Mouse (Mus musculus) CH12.LX (cell line): Measurements from ENCODE around the gene Zfp511. TPM values are rescaled to one million over a fixed set of nuclear protein-coding genes. Genes with fewer than 3 reads are reported as not detected.
A peak's percentile ranks its signal among the peaks of the same experiment; 100 is the strongest.

Source experiments
- DNase-seq: peaks from one replicate; pipeline ENCODE4 v3.0.0-alpha.2; 2013; ENCODE audit errors: extremely low read depth
- H3K27ac ChIP-seq: 2 replicates; pipeline ENCODE4 v1.5.1; 2012; ENCODE audit warnings: low read depth, mild to moderate bottlenecking, control low read depth, moderate library complexity; ENCODE audit not compliant: insufficient read depth
- H3K27me3 ChIP-seq: replicated peaks from 2 replicates; pipeline ENCODE3; 2012; ENCODE audit warnings: inconsistent platforms
- H3K36me3 ChIP-seq, 2 experiments: replicated peaks in 1 of 2; 2 replicates each; pipeline versions ENCODE3 to v1.6.1; 2012; ENCODE audit warnings: inconsistent platforms in 1 of 2, low read length in 1 of 2, mild to moderate bottlenecking in 1 of 2, mixed read lengths in 1 of 2, moderate library complexity in 1 of 2; ENCODE audit not compliant: control insufficient read depth in 1 of 2, insufficient read depth in 1 of 2
- H3K4me1 ChIP-seq, 2 experiments: 2 replicates each; pipeline ENCODE4 v1.6.1; 2012; ENCODE audit warnings: inconsistent platforms in 1 of 2, moderate library complexity in 1 of 2; ENCODE audit not compliant: insufficient read depth in 2 of 2, control insufficient read depth in 1 of 2
- H3K4me2 ChIP-seq: 2 replicates; pipeline ENCODE4 v1.6.1; 2012; ENCODE audit warnings: low read depth, mild to moderate bottlenecking, control low read depth; ENCODE audit not compliant: poor library complexity, insufficient read depth, severe bottlenecking
- H3K4me3 ChIP-seq, 3 experiments: fragments of 150-350 bp in 1 of 3; sonication (generic) in 1 of 3; replicated peaks in 1 of 3; 2 replicates each; pipeline versions ENCODE3 to v1.5.1; 2011 to 2012; ENCODE audit warnings: low read depth in 2 of 3, low read length in 2 of 3, mild to moderate bottlenecking in 2 of 3, moderate library complexity in 2 of 3, control low read depth in 1 of 3, improper control_type of control experiment in 1 of 3, inconsistent platforms in 1 of 3, mixed read lengths in 1 of 3; ENCODE audit not compliant: poor library complexity in 1 of 3
- H3K79me2 ChIP-seq: replicated peaks from 2 replicates; pipeline ENCODE4 v1.6.1; 2012; ENCODE audit warnings: mild to moderate bottlenecking, moderate library complexity; ENCODE audit not compliant: control insufficient read depth, poor library complexity, insufficient read depth, severe bottlenecking; ENCODE audit errors: extremely low read depth
- H3K9ac ChIP-seq: 2 replicates; pipeline ENCODE4 v1.6.1; 2012; ENCODE audit warnings: low read depth, mild to moderate bottlenecking, control low read depth, moderate library complexity; ENCODE audit not compliant: insufficient read depth
- H3K9me3 ChIP-seq: replicated peaks from 2 replicates; pipeline ENCODE3; 2012; ENCODE audit warnings: low read length, inconsistent platforms, mixed read lengths
- CHD1 ChIP-seq: IDR thresholded peaks from 2 replicates; pipeline ENCODE4 v1.6.1; 2012; ENCODE audit warnings: low read depth, low read length, improper control_type of control experiment, inconsistent platforms
- CTCF ChIP-seq, 2 experiments: IDR thresholded peaks in 1 of 2; conservative IDR thresholded peaks in 1 of 2; 2 replicates each; pipeline ENCODE4 v1.5.1; 2011 to 2012; ENCODE audit warnings: low read depth in 2 of 2, low read length in 2 of 2, improper control_type of control experiment in 1 of 2, inconsistent platforms in 1 of 2, mild to moderate bottlenecking in 1 of 2, moderate library complexity in 1 of 2
- E2F4 ChIP-seq: IDR thresholded peaks from 2 replicates; pipeline ENCODE4 v1.6.1; 2011; ENCODE audit warnings: low read depth, low read length, improper control_type of control experiment; ENCODE audit not compliant: insufficient replicate concordance
- ETS1 ChIP-seq: conservative IDR thresholded peaks from 2 replicates; pipeline ENCODE4 v1.6.1; 2012; ENCODE audit warnings: low read depth, mild to moderate bottlenecking, inconsistent platforms, low read length, improper control_type of control experiment, moderate library complexity
- GABPA ChIP-seq: IDR thresholded peaks from 2 replicates; pipeline ENCODE4 v1.6.1; 2012; ENCODE audit warnings: low read depth, low read length, improper control_type of control experiment, inconsistent platforms; ENCODE audit not compliant: insufficient replicate concordance
- HCFC1 ChIP-seq: IDR thresholded peaks from 2 replicates; pipeline ENCODE4 v1.6.1; 2012; ENCODE audit warnings: low read depth, mild to moderate bottlenecking, inconsistent platforms, low read length, improper control_type of control experiment
- KAT2A ChIP-seq: IDR thresholded peaks from 2 replicates; pipeline ENCODE4 v1.6.1; 2012; ENCODE audit warnings: low read length, improper control_type of control experiment, inconsistent platforms; ENCODE audit not compliant: insufficient replicate concordance
- MAX ChIP-seq: IDR thresholded peaks from 2 replicates; pipeline ENCODE4 v1.6.1; 2011; ENCODE audit warnings: low read length, improper control_type of control experiment
- MXI1 ChIP-seq: IDR thresholded peaks from 2 replicates; pipeline ENCODE4 v1.6.1; 2011; ENCODE audit warnings: mild to moderate bottlenecking, low read depth, low read length, improper control_type of control experiment
- MYC ChIP-seq: IDR thresholded peaks from 2 replicates; pipeline ENCODE4 v1.6.1; 2011; ENCODE audit warnings: low read depth, mild to moderate bottlenecking, improper control_type of control experiment, low read length
- PAX5 ChIP-seq: IDR thresholded peaks from 2 replicates; pipeline ENCODE4 v1.6.1; 2012; ENCODE audit warnings: low read length, inconsistent platforms, mixed read lengths
- POLR2A ChIP-seq: IDR thresholded peaks from 2 replicates; pipeline ENCODE4 v1.6.1; 2011; ENCODE audit warnings: low read depth, mild to moderate bottlenecking, improper control_type of control experiment, low read length
- POLR2AphosphoS2 ChIP-seq: IDR thresholded peaks from 2 replicates; pipeline ENCODE4 v1.6.1; 2011; ENCODE audit warnings: low read depth, low read length, improper control_type of control experiment
- RAD21 ChIP-seq: IDR thresholded peaks from 2 replicates; pipeline ENCODE4 v1.6.1; 2011; ENCODE audit warnings: low read depth, mild to moderate bottlenecking, low read length, improper control_type of control experiment, moderate library complexity
- SMC3 ChIP-seq: IDR thresholded peaks from 2 replicates; pipeline ENCODE4 v1.6.1; 2011; ENCODE audit warnings: low read depth, low read length, improper control_type of control experiment
- UBTF ChIP-seq: IDR thresholded peaks from 2 replicates; pipeline ENCODE4 v1.6.1; 2012; ENCODE audit warnings: low read depth, mild to moderate bottlenecking, inconsistent platforms, low read length, improper control_type of control experiment, moderate library complexity
- ZC3H11A ChIP-seq: IDR thresholded peaks from 2 replicates; pipeline ENCODE4 v1.6.1; 2012; ENCODE audit warnings: low read depth, mild to moderate bottlenecking, inconsistent platforms, low read length, improper control_type of control experiment
- ZNF384 ChIP-seq: IDR thresholded peaks from 2 replicates; pipeline ENCODE4 v1.6.1; 2012; ENCODE audit warnings: low read depth, low read length, improper control_type of control experiment, inconsistent platforms
- dilution Hi-C: fragments of 300-500 bp; cut with MboI; formaldehyde crosslinking; loops from 2 replicates; pipeline ENCODE4 v1.14.3; 2020; ENCODE audit warnings: low sequenced_read_pairs; ENCODE audit not compliant: extremely low pct_unique_long_range_greater_than_20kb, extremely low pct_ligation_motif_present
- in situ Hi-C: fragments of 300-500 bp; cut with MboI; formaldehyde crosslinking; loops from 3 replicates; pipeline ENCODE4 v1.14.3; 2019; ENCODE audit warnings: low sequenced_read_pairs, low pct_ligation_motif_present, low pct_unique_long_range_greater_than_20kb, mixed read lengths
- polyA plus RNA-seq: library from polyadenylated mRNA; unstranded; fragments of >175 nt; gene quantifications from 2 replicates; pipeline ENCODE4 v1.2.1, GENCODE M21; 2012; ENCODE audit warnings: low read depth; ENCODE audit not compliant: insufficient read length
- total RNA-seq, 2 experiments: library from RNA; depleted of rRNA; stranded (reverse); fragments of 300-350 nt in 1 of 2; fragments of >200 nt in 1 of 2; gene quantifications; 2 replicates each; pipeline ENCODE4 v1.2.3; 2012 to 2014

Gene Zfp511
- total and polyA plus RNA-seq, 3 experiments: 41.4 to 52.2 (median 44.6) TPM

GRCm38 (mm10) chr7:140078711-140079110 is 42.5 kb downstream of the Zfp511 start:
- peak overlapping the region; percentile 69 for H3K4me2 ChIP-seq
- peaks cover 17 to 22% of the 10 kb centered on the region in 2 experiments for H3K4me1 ChIP-seq
- no peaks in the 10 kb centered on the region for H3K36me3 ChIP-seq
- H3K4me3 ChIP-seq: no peak overlapping the region
- peaks cover 46% of the 10 kb centered on the region for H3K27me3 ChIP-seq
- no peak overlapping the region for H3K9ac ChIP-seq
- in situ Hi-C loops: loop anchor here (25.0 kb wide), 1 partner anchor 759 kb away; the partner anchor contains the start of genes Odf3, Scgb1c1 and Urah
- H3K27ac ChIP-seq: no peak overlapping the region
- peak; percentile 81 for DNase-seq
- no peaks in the 10 kb centered on the region for H3K79me2 ChIP-seq
- no peaks in the 10 kb centered on the region for H3K9me3 ChIP-seq
- peak; percentile 64 to 91 for TF ChIP-seq CTCF (conservative IDR thresholded peaks at IDR 0.05 in 1 of 2, IDR thresholded peaks at IDR 0.05 in 1 of 2; ENCODE audit: low read depth in 2 of 2, low read length in 2 of 2)
- TF ChIP-seq ZC3H11A: peak; percentile 74
- TF ChIP-seq POLR2AphosphoS2: no peak
- no peak for TF ChIP-seq UBTF
- peak; percentile 93 for TF ChIP-seq RAD21
- TF ChIP-seq SMC3: peak; percentile 82
- dilution Hi-C loops: no loop called here

- Histone ChIP-seq H3K4me1 (peaks cover 17 to 22% of the 10 kb centered on the region in 2 experiments), H3K4me2 (peak overlapping the region; percentile 68), H3K9me3 (no peaks in the 10 kb centered on the region), H3K79me2 (no peaks in the 10 kb centered on the region), H3K27me3 (peaks cover 49% of the 10 kb centered on the region), H3K27ac (no peak overlapping the region), H3K4me3 (no peak overlapping the region), H3K36me3 (no peaks in the 10 kb centered on the region), H3K9ac (peak overlapping the region; percentile 20; the same call in 1 of the 2 replicates)
- TF ChIP-seq MXI1 (peak; percentile 97), E2F4 (no peak)
- dilution Hi-C loops: no loop called here
- DNase-seq: peak; percentile 89
- in situ Hi-C loops: loop anchor here (25.0 kb wide), 1 partner anchor 757 kb away; the partner anchor contains the start of genes Odf3, Scgb1c1 and Urah
Measured at GRCm38 (mm10) chr7:140080503-140081156, 44.4 kb downstream of the Zfp511 start.

GRCm38 (mm10) chr7:140081408-140082241 is 45.4 kb downstream of the Zfp511 start:
- TF ChIP-seq MYC (no peak), SMC3 (no peak), PAX5 (no peak), ZNF384 (no peak), ETS1 (no peak), POLR2A (no peak), GABPA (no peak), KAT2A (no peak), HCFC1 (no peak), MAX (no peak), CHD1 (no peak), UBTF (no peak)
- in situ Hi-C loops: loop anchor here (25.0 kb wide), 1 partner anchor 756 kb away; the partner anchor contains the start of genes Odf3, Scgb1c1 and Urah

More at GRCm38 (mm10) chr7:140081408-140082241, 45.4 kb downstream of the Zfp511 start:
- no peaks in the 10 kb centered on the region for H3K79me2 ChIP-seq
- dilution Hi-C loops: no loop called here
- no peak for DNase-seq
- H3K9me3 ChIP-seq: no peaks in the 10 kb centered on the region
- H3K4me1 ChIP-seq: peaks cover 17 to 22% of the 10 kb centered on the region in 2 experiments
- H3K4me3 ChIP-seq: no peak overlapping the region
- H3K9ac ChIP-seq: no peak overlapping the region
- H3K27ac ChIP-seq: no peak overlapping the region
- peaks cover 49% of the 10 kb centered on the region for H3K27me3 ChIP-seq
- H3K36me3 ChIP-seq: no peaks in the 10 kb centered on the region
- H3K4me2 ChIP-seq: peak overlapping the region; percentile 68
